Mouse (Mus musculus) left cerebral cortex, adult 9 months (tissue): ENCODE measurements at regions not wholly inside any gene's neighbourhood (a gene's known extent, or its start where the extent isn't known, plus 50 kb on each side); places are given as distances from the start of the nearest gene placed in this dataset.

ENCODE experiments used
- DNase-seq, 2 experiments: peaks; one replicate each; pipeline ENCODE4 v3.0.0; 2022; ENCODE audit warnings: low spot score in 2 of 2

DNA sequence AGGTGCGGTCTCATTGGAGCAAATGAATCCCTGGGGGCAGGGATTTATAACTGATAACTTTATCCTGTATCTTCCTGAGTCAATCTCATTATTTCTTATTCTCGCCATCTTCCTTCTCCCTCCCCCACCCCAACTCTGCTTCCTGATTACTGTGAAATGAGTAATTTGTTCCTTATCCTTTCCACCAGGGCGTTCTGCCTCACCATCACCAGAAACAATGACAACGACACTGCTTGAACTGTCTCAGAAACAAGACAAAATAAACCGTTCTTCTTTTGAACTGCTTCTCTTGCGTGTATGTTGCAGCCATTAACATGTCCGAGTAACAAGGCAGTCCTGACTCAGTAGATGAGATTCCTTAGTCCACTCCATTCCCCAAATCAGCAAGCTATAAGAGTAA lies 246.0 kb upstream of the Trib2 start:
- no peak for DNase-seq

DNA sequence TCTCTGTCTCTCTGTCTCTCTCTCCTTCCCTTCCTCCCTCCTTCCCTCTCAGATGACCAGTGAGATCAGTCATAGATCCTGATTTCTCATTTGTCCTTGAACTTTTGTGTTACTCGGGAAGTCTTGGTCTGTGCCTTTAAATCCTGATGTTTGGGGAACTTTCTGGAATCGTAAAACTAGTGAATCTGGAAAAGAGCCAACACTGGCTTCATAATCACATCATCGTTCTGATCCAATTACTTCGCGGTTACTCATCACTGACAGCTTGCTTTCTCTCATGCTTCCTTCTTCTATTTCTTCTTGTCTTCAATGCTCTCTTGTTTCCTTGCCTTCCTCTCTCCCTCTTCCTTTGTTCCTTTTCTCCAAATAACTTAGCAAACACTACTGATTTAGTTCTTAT lies 243.7 kb upstream of the Trib2 start:
- no peak for DNase-seq

DNA sequence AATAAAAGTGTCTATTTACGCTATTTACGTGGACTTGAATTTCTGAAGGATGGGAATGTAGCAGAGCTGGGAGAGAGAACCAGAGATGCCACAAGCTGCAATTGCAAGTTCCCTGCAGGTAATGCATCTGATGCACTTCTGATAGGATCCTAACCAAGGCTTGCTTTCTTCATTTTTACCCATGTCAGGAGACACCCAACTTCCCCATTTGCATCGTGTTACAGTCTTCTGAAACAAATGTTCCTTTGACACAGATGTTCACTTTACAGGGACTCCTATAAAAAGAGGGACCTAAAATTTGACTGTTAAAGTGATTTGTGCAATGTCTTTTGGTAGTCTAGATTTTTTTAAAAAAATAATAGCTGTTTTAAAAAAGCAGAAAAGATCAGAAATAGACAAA lies 241.5 kb upstream of the Trib2 start:
- no peak for DNase-seq

DNA sequence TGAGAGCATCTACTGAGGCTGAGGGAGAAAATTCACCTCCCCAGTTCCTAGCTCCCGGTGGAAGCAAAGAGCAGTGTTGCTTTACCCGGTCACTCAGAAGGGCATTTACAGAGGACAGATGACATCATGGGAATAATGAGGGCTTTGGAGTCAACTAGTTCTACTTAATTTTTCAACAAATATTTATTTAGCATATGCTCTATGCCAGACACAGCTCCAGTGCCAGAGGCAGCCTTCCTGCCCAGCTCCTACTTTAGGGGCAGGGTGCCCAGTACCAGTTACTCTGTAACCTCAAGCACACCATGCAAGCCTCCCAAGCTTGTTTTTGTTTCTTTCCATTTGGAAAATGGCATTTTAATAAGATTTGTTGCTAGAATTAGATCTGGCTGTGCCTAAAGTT lies 240.1 kb upstream of the Trib2 start:
- no peak for DNase-seq

DNA sequence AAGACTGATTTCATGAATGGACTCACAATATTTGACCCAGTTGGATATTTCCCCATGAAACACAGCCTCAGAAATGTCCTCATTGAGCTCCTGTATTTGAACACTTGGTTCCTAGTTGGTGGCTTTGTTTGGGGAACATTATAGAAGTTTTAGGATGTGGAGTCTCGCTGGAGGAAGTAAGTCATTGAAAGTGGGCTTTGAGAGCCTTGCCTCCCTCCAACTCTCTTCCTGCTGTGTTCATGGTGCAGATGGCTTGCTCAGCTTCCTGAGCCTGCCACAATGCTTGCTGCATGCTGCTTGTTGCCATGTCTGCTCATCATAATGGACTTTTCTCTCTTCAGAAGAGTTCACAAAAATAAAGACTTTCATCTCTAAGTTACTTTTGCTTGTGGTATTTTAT lies 239.5 kb upstream of the Trib2 start:
- no peak for DNase-seq

DNA sequence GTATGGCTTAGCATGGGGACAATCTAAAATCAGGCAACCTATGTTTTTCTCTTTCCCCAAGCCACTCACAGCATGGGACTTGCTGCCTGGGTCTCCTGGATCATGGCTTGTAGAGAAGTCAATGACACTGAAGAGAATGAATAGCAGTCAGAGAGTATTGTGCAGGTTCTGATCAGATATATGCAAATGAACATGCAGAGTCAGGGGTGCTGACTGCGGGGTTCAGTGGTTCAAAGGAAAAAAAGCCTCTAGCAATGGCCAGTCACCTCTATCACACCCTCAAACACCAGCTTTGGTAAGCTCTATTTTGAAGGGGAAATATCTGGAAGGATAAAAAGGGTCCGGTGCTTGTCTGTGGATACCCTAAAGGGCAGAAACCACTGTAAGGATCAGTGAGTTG lies 237.9 kb upstream of the Trib2 start:
- no peak for DNase-seq

DNA sequence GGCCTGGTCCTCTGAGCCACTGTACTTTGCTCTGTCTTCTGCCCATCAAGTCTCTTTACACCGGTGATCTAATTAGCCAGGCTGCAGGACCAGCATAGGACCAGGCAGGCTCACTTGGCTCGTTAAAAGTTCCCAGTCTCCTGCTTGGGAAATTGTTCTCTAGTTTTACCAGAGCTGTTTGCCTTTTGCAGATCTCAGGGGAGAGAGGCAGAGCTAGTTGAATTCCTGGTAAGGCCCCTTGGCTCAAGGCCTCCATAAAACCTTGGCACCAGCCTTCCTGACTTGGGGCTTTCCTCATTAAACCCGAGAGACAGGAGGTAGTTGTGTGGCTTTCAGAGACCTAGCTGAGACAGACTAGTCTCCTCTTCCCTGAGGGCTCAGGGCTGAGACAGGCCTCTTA lies 237.0 kb upstream of the Trib2 start:
- DNase-seq = no peak

DNA sequence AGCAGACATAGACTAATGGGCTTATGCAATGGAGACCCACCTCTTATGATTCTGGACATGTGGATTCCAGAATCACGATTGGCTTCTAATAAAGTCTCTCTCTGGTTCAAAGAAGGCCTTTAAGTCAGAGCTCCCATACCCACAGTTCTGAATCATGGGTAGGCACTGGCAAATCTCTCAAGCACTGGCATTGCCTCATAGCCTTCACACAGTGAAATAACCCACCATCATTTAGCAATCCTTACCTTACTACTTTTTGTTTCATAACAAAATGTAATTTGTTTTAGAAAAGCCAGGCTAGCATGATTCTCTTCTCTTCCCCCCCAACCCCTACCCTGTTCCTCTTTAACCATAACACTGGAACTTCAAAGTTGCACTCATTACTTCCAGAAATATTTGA lies 236.3 kb upstream of the Trib2 start:
- DNase-seq = no peak

DNA sequence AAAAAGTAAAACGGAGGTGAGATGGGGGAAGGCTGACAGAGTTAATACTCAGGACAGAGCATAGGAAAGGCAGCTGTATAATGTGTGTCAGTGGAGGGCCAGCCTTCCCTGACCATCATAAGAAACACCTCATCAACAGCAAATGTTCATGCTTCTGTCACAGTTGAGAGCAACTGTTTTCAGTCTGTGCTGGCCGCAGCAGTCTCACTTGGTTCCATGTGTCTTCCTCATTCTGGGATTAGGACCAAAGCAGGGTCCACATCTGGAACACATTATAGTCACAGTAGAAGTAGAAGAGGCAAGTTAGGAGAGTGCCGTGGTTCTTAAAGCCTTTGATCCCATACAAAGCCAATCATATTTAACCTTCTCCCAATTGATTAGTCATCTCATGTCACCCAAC lies 235.6 kb upstream of the Trib2 start:
- DNase-seq = no peak

DNA sequence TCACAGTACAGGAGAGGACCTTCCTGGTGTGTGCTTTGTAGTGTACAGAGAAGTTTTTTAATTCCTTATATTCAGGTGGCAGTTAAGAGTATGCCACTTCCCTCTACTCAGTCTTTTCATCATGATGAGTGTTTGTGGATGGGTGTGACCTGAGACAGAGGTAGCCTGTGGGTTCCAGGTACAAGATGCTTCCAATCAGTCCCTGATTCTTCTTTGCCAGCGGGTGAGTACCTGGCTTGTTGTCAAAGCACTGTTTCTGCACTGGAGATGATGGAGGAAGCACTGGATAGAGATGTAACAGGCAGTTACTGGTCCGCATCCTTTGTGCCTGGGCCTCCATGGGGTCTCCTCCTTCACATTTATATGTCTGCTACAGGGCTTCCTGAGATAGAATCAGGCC lies 234.7 kb upstream of the Trib2 start:
- DNase-seq = no peak

DNA sequence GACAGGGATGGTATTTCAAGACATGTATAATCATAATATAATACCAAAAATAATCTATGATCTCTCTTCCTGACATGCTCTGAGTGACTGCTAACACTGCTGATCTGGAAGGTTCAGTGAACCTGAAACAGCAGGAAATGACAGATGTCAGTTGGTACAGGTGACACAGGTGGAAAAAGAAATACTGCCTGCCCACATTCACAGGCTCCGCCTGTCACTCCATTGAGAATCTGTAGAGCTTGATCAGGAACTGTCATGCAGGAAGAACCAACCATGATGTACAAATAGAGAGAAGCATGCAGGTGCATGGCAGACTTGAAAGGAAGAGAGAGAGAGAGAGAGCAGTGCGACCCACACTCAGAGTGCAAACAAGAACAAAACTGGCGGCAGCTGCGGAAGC lies 232.8 kb upstream of the Trib2 start:
- no peak for DNase-seq

DNA sequence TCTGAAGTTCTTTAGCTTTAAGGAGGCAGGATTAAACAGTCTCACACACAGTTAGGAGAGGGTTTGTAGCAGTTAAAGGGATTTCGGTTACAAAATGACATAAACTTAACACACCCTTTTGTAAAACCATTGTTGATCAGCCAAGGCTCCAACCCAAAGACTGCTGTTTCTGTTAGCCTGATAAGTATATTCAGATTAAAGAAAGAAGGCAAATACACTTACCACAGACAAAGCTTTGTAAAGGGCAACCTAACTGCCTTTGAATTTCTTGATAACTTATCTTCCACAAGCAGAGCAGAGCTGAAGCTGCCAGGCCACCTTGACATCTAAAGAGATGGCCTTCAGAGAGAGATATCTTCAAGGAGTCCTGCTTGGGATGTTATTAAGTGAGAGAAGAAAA lies 229.9 kb upstream of the Trib2 start:
- no peak for DNase-seq

DNA sequence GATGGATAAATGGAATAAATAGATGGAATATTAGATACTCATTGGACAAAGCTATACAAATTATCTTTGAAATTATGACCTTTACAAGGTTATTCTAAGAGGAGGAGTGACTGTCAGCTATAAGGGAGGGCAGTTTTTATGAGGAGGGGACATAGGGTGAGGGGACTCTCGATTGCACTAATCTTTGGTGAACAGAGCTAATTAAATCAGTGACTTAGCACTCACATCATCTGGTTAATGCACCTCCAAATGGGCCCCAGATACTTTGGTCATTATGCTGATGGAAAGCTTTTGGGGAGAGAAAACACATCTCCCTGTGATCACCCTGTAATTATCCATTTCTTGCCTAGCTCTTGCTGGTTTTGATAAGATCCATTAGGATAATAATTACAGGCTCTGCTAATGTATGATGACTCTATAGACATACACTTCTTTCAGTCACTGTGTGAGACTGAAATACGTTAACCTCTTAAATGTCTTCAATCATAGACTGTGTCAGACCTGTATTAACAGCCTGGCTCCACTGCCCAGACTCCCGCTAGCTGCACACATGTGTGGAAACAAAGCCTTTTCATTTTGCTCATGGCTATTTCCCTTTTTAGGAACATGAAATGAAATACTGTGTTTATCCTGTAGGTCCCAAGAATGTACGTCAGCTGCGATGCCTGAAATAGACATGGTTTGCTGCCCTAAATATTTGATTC lies 229.2 kb upstream of the Trib2 start:
- peak in 1 of 2 experiments; percentile 5 for DNase-seq

DNA sequence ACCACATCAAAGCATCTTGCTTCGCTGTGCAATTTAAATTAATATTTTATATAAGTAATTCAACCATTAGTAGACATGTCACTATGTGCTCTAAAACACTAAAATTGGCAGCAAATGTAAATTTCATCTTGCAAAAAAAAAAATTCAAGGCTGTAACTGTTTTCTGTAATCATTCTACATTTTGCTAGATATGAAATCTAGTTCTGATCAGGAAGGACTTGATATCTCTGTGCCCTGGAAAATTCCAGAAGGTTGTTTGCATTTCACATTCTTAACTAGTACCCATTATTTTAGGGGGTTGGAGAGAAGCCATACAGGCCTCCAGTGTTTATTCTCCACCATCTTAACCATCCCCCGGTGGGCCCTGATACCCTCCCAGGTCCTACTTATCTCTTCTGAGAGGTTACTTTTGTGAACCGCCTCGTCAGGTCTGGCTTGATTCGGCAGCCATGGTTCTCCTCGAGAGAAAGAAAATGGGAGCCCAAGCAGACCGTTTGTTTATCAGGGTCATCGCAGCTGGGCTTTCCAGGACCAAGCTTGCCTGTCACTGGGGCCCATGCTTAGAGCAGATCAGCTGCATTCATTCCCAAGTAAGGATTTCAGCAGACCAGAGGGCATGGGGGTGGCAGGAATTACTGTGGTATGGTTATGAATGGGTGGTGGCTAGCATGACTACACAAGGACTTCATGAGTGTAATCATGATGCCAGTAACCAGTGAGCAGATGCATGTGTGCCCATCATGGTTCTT lies 226.9 kb upstream of the Trib2 start:
- no peak for DNase-seq

DNA sequence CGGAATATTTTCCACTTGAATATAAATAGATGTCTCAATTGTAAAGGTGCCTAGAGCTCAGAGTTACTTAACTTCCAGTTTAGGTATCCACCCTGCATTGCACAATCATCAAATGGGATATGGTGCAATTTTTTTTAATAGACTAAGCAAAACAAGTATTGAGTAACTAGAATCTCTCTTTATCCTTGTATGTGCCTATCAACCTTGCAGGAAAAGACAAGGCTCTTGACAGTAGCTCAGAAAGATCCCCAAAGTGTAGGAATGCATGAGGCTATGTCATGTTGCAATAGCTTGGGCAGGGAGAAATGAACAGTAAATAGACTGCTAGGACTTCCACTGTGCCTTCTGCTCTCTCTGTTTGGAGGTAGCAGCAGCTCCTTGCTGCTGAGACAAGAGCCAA lies 225.6 kb upstream of the Trib2 start:
- DNase-seq = no peak

DNA sequence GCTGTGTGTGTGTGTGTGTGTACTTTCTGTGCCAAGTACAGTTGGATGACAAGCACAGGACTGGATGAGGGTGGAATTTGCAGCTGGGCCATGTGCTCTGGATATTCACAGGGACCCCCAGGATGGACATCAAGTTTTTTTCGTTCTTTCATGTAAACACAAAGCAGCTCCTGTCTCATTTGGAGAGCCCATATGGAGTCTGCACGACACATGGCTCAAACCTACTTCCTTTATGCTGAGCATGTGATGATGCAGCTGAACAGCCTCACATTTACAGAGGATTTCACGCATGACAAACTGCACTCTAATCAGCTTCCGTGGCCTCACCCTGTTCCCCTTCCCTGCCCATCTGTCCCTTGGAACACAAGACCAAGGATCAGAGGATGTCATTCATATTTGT lies 224.4 kb upstream of the Trib2 start:
- no peak for DNase-seq

DNA sequence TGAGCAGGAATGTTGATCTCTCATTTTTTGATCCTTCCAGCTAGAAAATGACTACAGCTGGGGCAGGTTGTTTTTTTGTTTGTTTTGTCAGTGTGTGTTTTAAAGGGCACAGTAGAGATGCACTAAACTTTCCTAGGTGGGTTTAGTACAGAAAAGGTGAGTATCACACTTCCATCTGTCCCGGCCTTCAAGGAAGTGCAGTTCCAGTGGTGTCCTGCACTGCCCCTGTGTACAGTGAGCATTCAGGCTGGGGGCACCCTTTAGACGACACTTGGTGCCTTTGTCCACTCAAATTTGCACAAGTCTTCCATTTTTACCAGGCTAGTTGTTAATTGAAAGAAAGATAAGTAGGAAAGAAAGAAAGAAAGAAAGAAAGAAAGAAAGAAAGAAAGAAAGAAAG lies 218.8 kb upstream of the Trib2 start:
- no peak for DNase-seq

DNA sequence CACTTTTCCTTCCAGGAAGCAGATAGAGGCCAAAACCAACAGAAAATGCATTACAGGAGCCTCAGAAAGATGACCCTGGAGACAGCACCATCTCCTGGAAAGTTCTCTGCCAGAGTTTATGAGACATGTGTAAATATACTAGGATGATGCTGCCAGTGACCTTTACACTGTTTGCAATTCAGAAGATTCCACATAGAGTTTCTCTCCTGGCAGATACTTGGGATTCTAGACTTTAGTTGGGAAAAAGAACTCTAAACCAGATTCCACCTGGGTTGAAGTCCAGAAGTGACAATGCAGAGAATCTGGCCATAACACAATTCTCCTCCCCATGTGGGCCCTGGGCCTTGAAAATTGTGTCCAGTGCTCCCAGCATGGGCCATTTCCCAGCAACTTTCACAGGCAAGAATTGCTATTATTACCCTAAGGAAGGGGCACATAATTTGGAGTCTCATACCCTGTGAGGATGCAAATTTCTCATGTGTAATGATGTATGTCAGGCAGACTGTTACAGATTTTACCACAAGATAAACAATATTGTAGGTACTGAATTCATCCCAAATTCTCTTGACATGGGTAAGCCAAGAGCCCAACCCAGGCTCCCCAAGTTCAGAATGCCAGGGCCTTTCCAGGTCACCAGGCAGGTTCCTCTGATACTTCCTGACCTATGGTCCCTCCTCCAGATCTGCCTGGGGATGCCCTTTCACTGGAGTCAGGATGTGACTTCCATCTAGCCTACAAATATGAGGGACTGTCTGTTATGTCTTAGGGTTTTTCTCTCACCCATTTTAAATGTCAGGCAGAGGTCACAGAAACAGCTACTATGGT lies 218.2 kb upstream of the Trib2 start:
- no peak for DNase-seq

DNA sequence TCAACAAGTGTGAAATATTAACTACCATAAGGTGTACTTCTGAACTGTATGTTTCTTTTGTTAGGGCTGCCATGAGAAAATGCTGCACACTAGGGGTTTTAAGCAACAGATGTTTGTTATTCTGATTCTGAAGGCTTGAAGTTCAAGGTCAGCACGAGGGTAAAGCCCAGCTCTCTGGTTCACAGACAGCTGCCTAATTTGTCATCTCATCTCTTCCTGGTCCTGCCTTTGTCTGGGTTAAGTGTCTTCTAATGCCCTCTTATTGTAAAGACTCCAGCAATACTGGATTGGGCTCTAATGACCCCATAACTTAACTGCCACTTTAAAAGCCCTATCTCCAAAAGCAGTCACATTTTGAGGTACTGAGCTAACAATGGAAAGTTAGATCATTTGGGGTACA lies 209.9 kb upstream of the Trib2 start:
- DNase-seq = no peak

DNA sequence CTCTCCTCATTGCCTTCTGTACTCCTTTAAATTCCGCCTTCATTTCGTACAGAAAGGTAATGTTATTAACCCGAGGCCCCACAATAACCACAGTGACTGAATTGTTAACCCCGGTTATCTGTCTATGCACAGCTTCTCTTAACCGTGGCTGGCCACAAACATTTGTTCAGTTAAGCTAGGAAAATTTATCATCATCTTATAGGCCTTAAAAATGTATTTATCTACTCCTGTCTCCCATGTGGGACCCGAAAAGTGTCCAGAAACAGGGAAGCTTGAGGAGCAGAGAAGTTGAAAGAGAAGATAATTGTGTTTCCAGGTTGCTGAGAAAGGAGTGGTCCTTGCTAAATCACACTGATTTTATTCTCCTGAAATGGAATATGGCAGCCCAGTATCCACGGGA lies 206.6 kb upstream of the Trib2 start:
- no peak for DNase-seq

DNA sequence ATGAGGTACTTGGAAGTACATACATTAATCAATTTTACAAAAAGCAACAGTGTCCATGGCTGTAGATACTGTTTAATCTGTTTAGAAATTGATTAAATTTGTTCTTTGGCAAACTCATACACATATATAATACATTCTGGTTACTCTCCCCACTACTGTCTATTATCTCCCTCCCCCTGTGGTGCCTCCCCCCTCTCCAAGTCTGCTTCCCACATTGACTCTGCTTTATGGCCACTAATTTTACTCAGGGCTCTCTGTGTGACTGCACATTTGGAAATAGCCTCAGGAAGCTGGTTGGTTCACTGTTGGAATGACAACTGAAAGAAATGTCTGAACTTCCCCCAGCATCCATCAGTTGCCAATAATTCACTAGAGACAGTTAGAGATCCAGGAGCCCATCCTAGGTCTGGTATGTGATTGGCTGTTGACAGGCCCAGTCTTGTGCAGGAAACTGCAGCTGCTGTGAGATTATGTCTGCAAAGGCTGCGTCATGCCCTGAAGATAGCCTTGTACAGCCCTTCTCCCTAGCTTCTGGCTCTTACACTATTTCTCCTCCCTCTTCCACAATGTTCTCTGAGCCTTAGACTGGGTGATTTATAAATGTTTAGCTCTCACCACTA lies 204.6 kb upstream of the Trib2 start:
- no peak for DNase-seq

DNA sequence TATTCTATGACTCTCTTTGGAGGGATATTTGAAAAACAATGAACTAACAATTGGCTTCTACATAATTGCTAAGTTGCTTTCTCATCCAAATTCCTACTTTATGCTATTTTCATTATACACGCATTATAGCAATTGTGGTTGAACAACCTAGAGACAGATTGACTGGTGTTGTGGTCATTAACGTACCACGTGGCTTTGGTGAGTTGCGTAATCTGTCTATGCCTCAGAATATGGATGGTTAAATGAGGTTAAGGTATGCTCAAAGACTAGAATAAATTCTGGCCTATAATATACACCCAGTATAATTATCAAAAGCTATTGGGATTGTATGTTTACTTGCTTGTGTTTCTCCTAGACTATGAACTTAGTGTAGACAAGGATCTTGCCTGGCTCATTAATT lies 201.5 kb upstream of the Trib2 start:
- no peak for DNase-seq
